Mouse (Mus musculus): ENCODE data around the gene Klhl5. TPM values are rescaled to one million over a fixed set of nuclear protein-coding genes. Genes with fewer than 3 reads are reported as not detected.
A peak's percentile ranks its signal among the peaks of the same experiment; 100 is the strongest.
"Not testable (repeated sequence)": the region's sequence is repeated elsewhere in the genome, so short reads cannot be mapped to it uniquely, and the experiment has no call there.

The Klhl5 gene
- total RNA-seq, 2 experiments from 2014 or later, result 40.9 to 45.3 TPM

- intact Hi-C loops (cut with DNase I), result no loop called here
- no peak for DNase-seq (ENCODE audit: low spot score in 2 of 2)
Measured at GRCm38 (mm10) chr5:65094902-65095545, 12.3 kb upstream of the Klhl5 start.

- no peak for DNase-seq (ENCODE audit: low spot score in 2 of 2)
- intact Hi-C loops (cut with DNase I), result no loop called here
Measured at GRCm38 (mm10) chr5:65096082-65096481, 11.3 kb upstream of the Klhl5 start.

- no peak for DNase-seq (ENCODE audit: low spot score in 2 of 2)
- intact Hi-C loops (cut with DNase I), result no loop called here
Measured at GRCm38 (mm10) chr5:65096805-65097204, 10.5 kb upstream of the Klhl5 start.

- no peak for DNase-seq (ENCODE audit: low spot score in 2 of 2)
- intact Hi-C loops (cut with DNase I), result no loop called here
Measured at GRCm38 (mm10) chr5:65097457-65097856, 9.9 kb upstream of the Klhl5 start.

- DNase-seq (ENCODE audit: low spot score in 2 of 2), result no peak
- intact Hi-C loops (cut with DNase I), result no loop called here
Measured at GRCm38 (mm10) chr5:65100002-65100401, 7.3 kb upstream of the Klhl5 start.

GRCm38 (mm10) chr5:65101209-65101608, 6.1 kb upstream of the Klhl5 start:
- no peak for DNase-seq (ENCODE audit: low spot score in 2 of 2)
- intact Hi-C loops (cut with DNase I), result no loop called here

- intact Hi-C loops (cut with DNase I), result no loop called here
- no peak for DNase-seq (ENCODE audit: low spot score in 2 of 2)
Measured at GRCm38 (mm10) chr5:65101621-65102020, 5.7 kb upstream of the Klhl5 start.

- DNase-seq (ENCODE audit: low spot score in 2 of 2), result no peak
- intact Hi-C loops (cut with DNase I), result no loop called here
Measured at GRCm38 (mm10) chr5:65102026-65102640, 5.2 kb upstream of the Klhl5 start.

GRCm38 (mm10) chr5:65102641-65103042, 4.7 kb upstream of the Klhl5 start:
- DNase-seq (ENCODE audit: low spot score in 2 of 2), result no peak
- intact Hi-C loops (cut with DNase I), result no loop called here

GRCm38 (mm10) chr5:65107773-65108432, 564 bp downstream of the Klhl5 start:
- DNase-seq (ENCODE audit: low spot score in 2 of 2), result no peak
- intact Hi-C loops (cut with DNase I), result no loop called here

GRCm38 (mm10) chr5:65112225-65112624, 4.9 kb downstream of the Klhl5 start:
- DNase-seq (ENCODE audit: low spot score in 2 of 2), result not testable (repeated sequence)

GRCm38 (mm10) chr5:65113323-65113722, 6.0 kb downstream of the Klhl5 start:
- intact Hi-C loops (cut with DNase I), result no loop called here
- no peak for DNase-seq (ENCODE audit: low spot score in 2 of 2)

More at GRCm38 (mm10) chr5:65112225-65112624, 4.9 kb downstream of the Klhl5 start:
- intact Hi-C loops (cut with DNase I), result not testable (repeated sequence)

GRCm38 (mm10) chr5:65116789-65117188, 9.4 kb downstream of the Klhl5 start:
- DNase-seq (ENCODE audit: low spot score in 2 of 2), result no peak
- intact Hi-C loops (cut with DNase I), result no loop called here

GRCm38 (mm10) chr5:65119495-65119894, 12.2 kb downstream of the Klhl5 start:
- DNase-seq (ENCODE audit: low spot score in 2 of 2), result no peak
- intact Hi-C loops (cut with DNase I), result no loop called here

- no peak for DNase-seq (ENCODE audit: low spot score in 2 of 2)
- intact Hi-C loops (cut with DNase I), result no loop called here
Measured at GRCm38 (mm10) chr5:65119918-65120317, 12.6 kb downstream of the Klhl5 start.

GRCm38 (mm10) chr5:65122616-65123015, 15.3 kb downstream of the Klhl5 start:
- no peak for DNase-seq (ENCODE audit: low spot score in 2 of 2)
- intact Hi-C loops (cut with DNase I), result no loop called here

GRCm38 (mm10) chr5:65126137-65126536, 18.8 kb downstream of the Klhl5 start:
- intact Hi-C loops (cut with DNase I), result no loop called here
- no peak for DNase-seq (ENCODE audit: low spot score in 2 of 2)

GRCm38 (mm10) chr5:65128481-65128880, 21.1 kb downstream of the Klhl5 start:
- intact Hi-C loops (cut with DNase I), result no loop called here
- no peak for DNase-seq (ENCODE audit: low spot score in 2 of 2)

GRCm38 (mm10) chr5:65130528-65131210, 23.3 kb downstream of the Klhl5 start:
- peak in 1 of 2 experiments; percentile 56 for DNase-seq (ENCODE audit: low spot score in 2 of 2)
- intact Hi-C loops (cut with DNase I), result loop anchor here (5.0 kb wide), 2 partner anchors 77 to 128 kb away; no protein-coding TSS in a partner anchor

- intact Hi-C loops (cut with DNase I), result loop anchor here (5.0 kb wide), 2 partner anchors 76 to 129 kb away; no protein-coding TSS in a partner anchor
- DNase-seq (ENCODE audit: low spot score in 2 of 2), result peak; percentile 31 to 49
Measured at GRCm38 (mm10) chr5:65131211-65131879, 24.0 kb downstream of the Klhl5 start.

All from left cerebral cortex, postnatal 25 days (tissue).